Mouse (Mus musculus) hindbrain, embryonic 11.5 days (tissue): ENCODE data around the gene Usp48. TPM values are rescaled to one million over a fixed set of nuclear protein-coding genes. Genes with fewer than 3 reads are reported as not detected.
A peak's percentile ranks its signal among the peaks of the same experiment; 100 is the strongest.

Experiments
- ATAC-seq: fragments of 200-750 bp; cut with Nextera tagmentation; 2 replicates; pipeline ENCODE4 v1.8.0; 2017; ENCODE audit warnings: mild to moderate bottlenecking, moderate TSS enrichment, moderate library complexity; ENCODE audit not compliant: low FRiP score
- DNase-seq: peaks from one replicate; pipeline ENCODE4 v3.0.0-alpha.2; 2015; ENCODE audit warnings: low spot score
- H3K27ac ChIP-seq: fragments of 300-500 bp; sonication (generic); 2 replicates; pipeline ENCODE4 v1.5.1; 2014; ENCODE audit warnings: mild to moderate bottlenecking, low read depth, low read length
- H3K27me3 ChIP-seq: fragments of 300-500 bp; sonication (generic); 2 replicates; pipeline ENCODE4 v1.6.1; 2014; ENCODE audit warnings: mild to moderate bottlenecking, low read length, moderate library complexity, mixed read lengths; ENCODE audit not compliant: control insufficient read depth, insufficient read depth
- H3K36me3 ChIP-seq: fragments of 300-500 bp; sonication (generic); 2 replicates; pipeline ENCODE4 v1.6.1; 2014; ENCODE audit warnings: mild to moderate bottlenecking, low read length, moderate library complexity, mixed read lengths; ENCODE audit not compliant: control insufficient read depth, insufficient read depth
- H3K4me1 ChIP-seq: fragments of 300-500 bp; sonication (generic); replicated peaks from 2 replicates; pipeline ENCODE4 v1.6.1; 2014; ENCODE audit warnings: low read length, mixed read lengths; ENCODE audit not compliant: control insufficient read depth, insufficient read depth
- H3K4me2 ChIP-seq: fragments of 300-500 bp; sonication (generic); replicated peaks from 2 replicates; pipeline ENCODE4 v1.6.1; 2014; ENCODE audit warnings: mild to moderate bottlenecking, low read depth, low read length
- H3K4me3 ChIP-seq: fragments of 300-500 bp; sonication (generic); 2 replicates; pipeline ENCODE4 v1.5.1; 2014; ENCODE audit warnings: low read depth, low read length
- H3K9ac ChIP-seq: fragments of 300-500 bp; sonication (generic); 2 replicates; pipeline ENCODE4 v1.6.1; 2014; ENCODE audit warnings: low read depth, low read length
- H3K9me3 ChIP-seq: fragments of 300-500 bp; sonication (generic); 2 replicates; pipeline ENCODE4 v1.6.1; 2016; ENCODE audit warnings: low read length; ENCODE audit not compliant: control insufficient read depth
- WGBS: fragments of 180-500 bp; shearing (Covaris S2); extraction: QIAGEN DNeasy Blood & Tissue Kit; methylation state at CpG from one replicate; pipeline ENCODE4 v1.1.7; 2014; 5-methylcytosine and 5-hydroxymethylcytosine counted together
- polyA plus RNA-seq: library from polyadenylated mRNA; unstranded; fragments of >200 nt; fragmentation: Nextera tagmentation; extraction: Ambion mirVana; gene quantifications from 2 replicates; pipeline ENCODE4 v1.2.1, GENCODE M21; 2014

Usp48 gene
- polyA plus RNA-seq, 1 experiment from 2014 or later = 84.8 TPM

DNA sequence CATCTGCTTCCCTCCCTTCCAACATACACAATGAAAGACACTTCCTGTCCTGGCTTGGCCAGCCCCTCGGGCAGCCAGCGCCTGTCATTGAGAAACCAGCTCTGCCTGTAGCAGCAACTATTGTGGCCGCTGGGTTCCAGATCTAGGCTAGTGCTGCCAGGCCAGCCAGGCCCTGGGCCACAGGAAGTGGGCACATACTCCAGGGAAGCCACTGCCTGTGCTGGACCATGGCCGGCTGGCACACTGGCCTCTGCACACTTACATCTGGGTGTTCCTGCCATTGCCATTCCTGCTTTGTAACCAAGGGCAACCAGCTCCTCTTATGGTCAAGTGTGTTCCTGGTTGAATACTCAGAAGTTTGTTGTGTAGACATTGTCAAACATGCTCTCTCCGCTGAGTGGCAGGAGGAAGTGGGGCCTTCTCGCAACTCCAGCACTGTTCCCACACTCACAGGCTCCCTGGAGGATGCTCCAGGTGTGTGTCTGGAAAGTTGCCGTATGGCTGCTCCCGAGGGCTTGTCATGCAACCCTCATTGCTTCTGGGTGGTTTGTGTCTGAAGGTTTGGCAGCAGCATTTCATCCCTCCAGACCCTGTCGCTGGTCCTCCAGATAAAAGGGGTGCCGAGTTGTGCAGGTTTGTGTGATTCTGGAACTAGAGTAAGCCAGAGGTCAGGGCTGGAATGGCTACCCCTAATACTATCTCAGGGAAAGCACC lies 67.0 kb downstream of the Usp48 start:
- H3K36me3 ChIP-seq = no peaks in the 10 kb centered on the region
- H3K9me3 ChIP-seq = no peaks in the 10 kb centered on the region
- no peak for ATAC-seq
- DNase-seq = no peak
- peaks cover 3% of the 10 kb centered on the region; the same call in 1 of the 2 replicates for H3K4me1 ChIP-seq
- no peak overlapping the region for H3K4me3 ChIP-seq
- H3K27me3 ChIP-seq = peaks cover 11% of the 10 kb centered on the region
- 0 out of 2 replicates have a peak overlapping the region, but pooled peaks have one; percentile 30 for H3K27ac ChIP-seq
- 73% methylated on average over 10 of the region's 10 CpGs for WGBS
- no peak overlapping the region for H3K9ac ChIP-seq
- H3K4me2 ChIP-seq = no peak overlapping the region

DNA sequence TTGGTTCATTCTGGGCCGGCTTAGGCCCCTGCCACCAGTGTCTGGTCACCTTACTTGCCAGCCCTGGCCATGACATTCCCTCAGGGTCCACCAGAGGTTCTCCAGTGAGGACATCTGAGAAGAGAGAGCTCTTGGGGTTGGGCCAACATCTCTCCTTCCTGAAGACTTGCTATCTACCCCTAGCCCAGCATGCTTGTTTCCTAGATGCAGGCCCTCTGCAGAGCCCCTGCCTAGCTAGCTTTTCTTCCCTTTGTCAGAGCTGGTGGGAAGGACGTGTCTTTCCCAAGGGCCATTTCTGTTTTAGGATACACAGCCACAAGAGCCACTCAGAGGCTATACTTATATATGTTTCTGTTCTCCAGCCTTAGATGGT lies 67.5 kb downstream of the Usp48 start:
- Histone ChIP-seq H3K9me3 (no peaks in the 10 kb centered on the region), H3K4me2 (no peak overlapping the region), H3K27me3 (peaks cover 14% of the 10 kb centered on the region), H3K27ac (no peak overlapping the region), H3K36me3 (no peaks in the 10 kb centered on the region), H3K9ac (no peak overlapping the region), H3K4me3 (no peak overlapping the region), H3K4me1 (peaks cover 3% of the 10 kb centered on the region; the same call in 1 of the 2 replicates)
- ATAC-seq = no peak
- 51% methylated on average over 2 of the region's 2 CpGs for WGBS
- DNase-seq = no peak

DNA sequence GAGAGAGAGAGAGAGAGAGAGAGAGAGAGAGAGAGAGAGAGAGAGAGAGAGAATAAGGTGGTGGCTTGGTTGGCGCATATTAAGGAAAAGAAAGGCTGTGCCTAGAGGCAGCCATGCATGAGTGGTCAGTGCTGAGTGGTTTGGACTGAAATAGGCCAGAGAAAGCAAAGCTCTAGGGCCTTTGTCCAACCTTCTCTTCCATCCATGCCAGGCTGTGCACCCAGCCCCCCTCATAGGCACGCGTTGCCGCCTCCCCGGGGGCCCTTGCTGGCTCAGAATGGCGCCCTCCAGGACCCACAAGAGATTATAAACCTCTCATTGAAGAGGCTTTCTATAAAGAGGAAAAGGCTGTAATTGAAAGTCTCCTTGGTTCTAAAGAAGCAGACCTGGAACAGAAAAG lies 68.0 kb downstream of the Usp48 start:
- H3K4me2 ChIP-seq = no peak overlapping the region
- no peak for ATAC-seq
- peaks cover 16% of the 10 kb centered on the region for H3K27me3 ChIP-seq
- peaks cover 3% of the 10 kb centered on the region; the same call in 1 of the 2 replicates for H3K4me1 ChIP-seq
- H3K9ac ChIP-seq = no peak overlapping the region
- no peaks in the 10 kb centered on the region for H3K36me3 ChIP-seq
- H3K4me3 ChIP-seq = no peak overlapping the region
- DNase-seq = no peak
- 72% methylated on average over 6 of the region's 6 CpGs for WGBS
- no peak overlapping the region for H3K27ac ChIP-seq
- no peaks in the 10 kb centered on the region for H3K9me3 ChIP-seq

DNA sequence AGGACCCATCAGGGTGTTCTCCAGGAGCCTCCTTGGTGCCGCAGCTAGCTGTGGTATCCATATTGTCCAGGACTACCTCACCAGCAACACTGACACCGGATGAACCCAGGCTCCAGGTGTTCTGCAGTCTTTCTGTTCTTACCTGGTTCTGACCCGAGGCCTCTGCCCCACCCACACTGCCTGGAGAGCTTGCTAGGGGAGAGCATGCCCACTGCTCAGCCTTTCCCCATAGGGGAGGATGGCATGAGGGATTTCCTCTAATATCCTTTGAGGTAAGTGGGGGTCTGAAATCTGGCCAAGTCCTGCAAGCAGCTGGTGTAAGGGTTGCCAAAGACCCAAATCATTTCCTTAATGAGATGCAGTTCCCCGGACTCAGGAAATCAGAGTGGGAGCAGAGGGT lies 69.9 kb downstream of the Usp48 start:
- no peaks in the 10 kb centered on the region for H3K36me3 ChIP-seq
- H3K9me3 ChIP-seq = no peaks in the 10 kb centered on the region
- H3K9ac ChIP-seq = no peak overlapping the region
- 90% methylated on average over 4 of the region's 4 CpGs for WGBS
- peaks cover 5% of the 10 kb centered on the region; the same call in 1 of the 2 replicates for H3K4me1 ChIP-seq
- no peak for ATAC-seq
- DNase-seq = no peak
- peaks cover 20% of the 10 kb centered on the region for H3K27me3 ChIP-seq
- no peak overlapping the region for H3K27ac ChIP-seq
- no peak overlapping the region for H3K4me3 ChIP-seq
- H3K4me2 ChIP-seq = no peak overlapping the region

DNA sequence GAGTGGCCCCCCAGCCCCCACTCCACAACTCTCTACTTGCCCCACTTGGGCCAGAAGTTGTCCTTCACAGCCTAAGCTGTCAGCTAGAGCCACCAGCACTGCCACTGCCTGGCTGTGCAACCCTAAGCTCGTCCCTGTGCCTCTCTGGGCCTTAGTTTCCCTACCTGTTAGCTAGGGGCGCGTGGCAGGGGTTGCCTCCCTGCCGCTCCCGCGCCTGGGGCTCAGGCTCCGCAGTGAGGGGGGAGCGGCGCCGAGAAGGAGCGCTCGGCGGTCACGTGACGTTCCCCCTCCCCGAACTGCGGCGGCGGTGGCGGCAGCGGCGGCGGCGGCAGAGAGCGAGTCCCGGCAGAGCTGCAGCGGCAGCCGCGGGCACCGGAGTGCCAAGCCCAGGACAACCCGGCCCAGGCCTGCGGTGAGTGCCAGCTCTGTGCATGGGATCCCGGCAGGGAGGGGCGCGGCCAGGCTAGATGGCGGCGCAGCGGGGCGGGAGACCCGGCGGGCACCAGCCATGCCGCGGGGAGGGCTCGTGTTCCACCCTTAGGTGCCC lies 71.0 kb downstream of the Usp48 start, which contains the start of gene Rap1gap:
Gene Rap1gap (plus strand): TSS at position 294 of the 547 bp plus-strand sequence.
- Histone ChIP-seq H3K27me3 (peaks cover 20% of the 10 kb centered on the region), H3K9me3 (no peaks in the 10 kb centered on the region), H3K4me3 (peak within 1 kb of the TSS; percentile 43), H3K9ac (peak within 1 kb of the TSS; percentile 52), H3K4me1 (peaks cover 5% of the 10 kb centered on the region; the same call in 1 of the 2 replicates), H3K36me3 (no peaks in the 10 kb centered on the region), H3K4me2 (peak within 1 kb of the TSS; percentile 74), H3K27ac (no peak within 1 kb of the TSS)
- WGBS = 1% methylated on average over 33 of the region's 44 CpGs
- DNase-seq (peak; percentile 51), ATAC-seq (peak; percentile 30; the same call in 1 of the 2 replicates)

DNA sequence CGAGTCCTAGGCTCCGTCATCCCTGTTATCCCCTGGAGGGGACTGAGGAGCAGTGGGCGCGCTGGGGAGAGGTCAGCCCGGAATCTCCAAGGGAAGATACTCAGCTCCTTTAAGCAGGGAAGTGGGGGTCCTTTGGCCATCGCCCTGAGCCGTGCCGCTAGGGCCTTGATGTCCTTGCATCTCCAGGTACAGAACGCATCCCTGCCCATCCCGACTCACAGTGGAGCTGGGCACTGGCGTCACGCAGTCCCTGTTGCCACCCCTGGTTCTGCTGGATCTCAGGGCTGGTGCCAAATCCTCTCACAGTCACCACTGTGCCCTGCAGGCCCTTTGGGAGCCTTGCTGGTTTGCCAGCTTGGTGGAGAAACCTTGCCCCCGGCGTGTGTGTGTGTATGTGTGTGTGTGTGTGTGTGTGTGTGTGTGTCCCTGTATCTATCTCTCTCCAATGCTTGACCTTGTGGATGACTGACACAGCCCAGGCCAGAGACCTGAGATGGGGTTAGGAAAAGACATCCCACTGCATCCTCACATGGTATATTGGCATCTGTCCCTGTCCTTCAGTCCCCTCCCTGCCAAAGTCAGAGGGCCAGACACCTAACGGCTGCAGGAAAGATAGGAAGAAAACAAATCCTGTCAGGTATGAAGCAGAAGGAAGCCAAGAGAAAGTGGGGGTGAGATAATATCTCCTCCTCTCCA lies 71.6 kb downstream of the Usp48 start:
- H3K4me1 ChIP-seq = peaks cover 5% of the 10 kb centered on the region; the same call in 1 of the 2 replicates
- 16% methylated on average over 15 of the region's 15 CpGs for WGBS
- no peak overlapping the region for H3K27ac ChIP-seq
- ATAC-seq (peak; percentile 54; the same call in 1 of the 2 replicates), DNase-seq (no peak)
- peak overlapping the region; percentile 52 for H3K9ac ChIP-seq
- no peaks in the 10 kb centered on the region for H3K36me3 ChIP-seq
- H3K4me3 ChIP-seq = peak overlapping the region; percentile 43
- peak overlapping the region; percentile 74 for H3K4me2 ChIP-seq
- no peaks in the 10 kb centered on the region for H3K9me3 ChIP-seq
- H3K27me3 ChIP-seq = peaks cover 20% of the 10 kb centered on the region

DNA sequence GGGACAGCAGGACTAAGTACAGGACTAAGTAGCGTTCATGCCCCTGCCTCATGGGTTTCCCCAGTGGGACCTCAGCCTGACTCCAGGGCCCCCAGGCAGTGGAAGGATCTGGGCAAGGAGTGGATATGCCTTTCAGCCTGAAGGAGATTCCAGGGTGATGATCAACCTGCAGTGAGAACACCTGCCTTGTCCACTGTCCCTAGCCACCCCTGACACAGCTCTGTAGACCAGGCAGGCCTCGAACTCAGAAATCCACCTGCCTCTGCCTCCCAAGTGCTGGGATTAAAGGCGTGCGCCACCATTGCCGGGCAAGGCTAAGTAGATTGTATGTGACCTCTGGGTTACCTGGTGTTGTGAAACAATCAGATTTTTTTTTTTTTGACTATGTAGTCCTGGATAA lies 72.2 kb downstream of the Usp48 start:
- Histone ChIP-seq H3K27ac (no peak overlapping the region), H3K9me3 (no peaks in the 10 kb centered on the region), H3K4me2 (no peak overlapping the region), H3K4me1 (0 out of 2 replicates have a peak, but pooled peaks cover 2% of the 10 kb centered on the region), H3K9ac (no peak overlapping the region), H3K36me3 (no peaks in the 10 kb centered on the region), H3K4me3 (no peak overlapping the region), H3K27me3 (peaks cover 20% of the 10 kb centered on the region)
- WGBS = 95% methylated on average over 5 of the region's 5 CpGs
- ATAC-seq = no peak
- DNase-seq = no peak

DNA sequence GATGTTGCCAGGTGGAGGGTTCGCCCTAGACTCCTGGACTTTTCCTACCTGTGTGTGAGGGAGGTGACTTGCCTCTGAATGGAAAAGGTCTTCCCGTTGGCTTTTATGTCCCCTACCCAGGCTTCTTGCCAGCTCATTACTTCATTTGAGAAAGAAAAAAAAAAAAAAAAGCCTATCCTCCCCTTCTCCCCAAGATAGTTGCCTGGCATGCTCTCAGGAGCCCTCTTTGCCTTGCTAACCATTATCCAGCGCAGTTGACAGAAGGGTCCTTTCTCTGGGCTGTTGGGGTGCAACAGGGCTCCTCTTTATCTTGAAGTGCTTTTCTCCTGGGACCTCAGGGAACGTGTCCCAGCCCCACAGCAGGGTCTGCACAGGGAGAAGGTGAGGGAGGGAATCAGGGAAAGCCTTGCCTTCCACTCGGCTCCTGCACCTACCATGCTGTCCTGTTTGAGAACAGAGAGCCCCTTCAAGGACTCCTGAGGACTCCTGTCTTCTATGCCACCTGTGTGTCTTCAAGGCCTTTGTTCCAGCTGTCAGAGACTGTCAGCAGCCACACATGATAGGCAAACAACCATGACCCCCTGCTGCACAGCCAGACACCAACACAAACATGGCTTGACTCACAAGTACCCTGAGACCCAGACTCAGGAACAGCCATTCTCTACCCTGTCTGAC lies 72.9 kb downstream of the Usp48 start:
- Histone ChIP-seq H3K9ac (no peak overlapping the region), H3K27me3 (peaks cover 20% of the 10 kb centered on the region), H3K4me1 (0 out of 2 replicates have a peak, but pooled peaks cover 2% of the 10 kb centered on the region), H3K36me3 (no peaks in the 10 kb centered on the region), H3K9me3 (no peaks in the 10 kb centered on the region), H3K27ac (no peak overlapping the region), H3K4me2 (no peak overlapping the region), H3K4me3 (no peak overlapping the region)
- 71% methylated on average over 5 of the region's 5 CpGs for WGBS
- DNase-seq = no peak
- no peak for ATAC-seq
